Mouse (Mus musculus): ENCODE measurements around the gene Chst1.

DNA sequence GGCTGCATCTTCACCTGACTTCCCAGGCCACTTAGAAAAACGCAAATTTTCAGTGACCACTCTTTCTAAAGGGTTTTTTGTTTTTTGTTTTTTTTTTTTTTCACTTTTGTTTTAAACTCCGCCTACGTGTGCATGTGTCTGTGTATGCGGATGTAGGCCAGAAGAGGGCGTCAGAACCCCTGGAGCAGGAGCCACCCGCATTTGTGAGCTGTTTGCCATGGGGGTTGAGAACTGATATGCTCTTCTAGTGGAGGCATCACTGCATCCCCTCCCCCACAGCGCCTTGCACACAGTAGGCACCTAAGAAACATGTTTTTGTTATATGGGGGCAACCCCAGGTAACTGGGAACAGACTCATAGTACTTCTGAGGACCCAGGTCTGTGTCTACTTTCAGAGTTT lies 2.2 kb upstream of the Chst1 start:
- no peak for TF ChIP-seq GATA1 (IDR thresholded peaks at IDR 0.05; ENCODE audit: low read length)
- TF ChIP-seq TAL1 (IDR thresholded peaks at IDR 0.05; ENCODE audit: low read length) = no peak
